Mouse (Mus musculus) E14TG2a.4 (cell line): ENCODE measurements around the gene Wdr3.

ENCODE experiments used
- H3K27me3 ChIP-seq: 2 replicates; pipeline ENCODE4 v1.6.1; 2014; ENCODE audit warnings: low read length, control low read depth; ENCODE audit not compliant: insufficient read depth
- H3K36me3 ChIP-seq: 2 replicates; pipeline ENCODE4 v1.6.1; 2014; ENCODE audit warnings: low read length, control low read depth; ENCODE audit not compliant: insufficient read depth
- H3K4me1 ChIP-seq: replicated peaks from 2 replicates; pipeline ENCODE4 v1.6.1; 2014; ENCODE audit warnings: low read depth, low read length, control low read depth
- H3K4me3 ChIP-seq: replicated peaks from 2 replicates; pipeline ENCODE4 v1.5.1; 2014; ENCODE audit warnings: mild to moderate bottlenecking, low read length
- H3K9me3 ChIP-seq: 2 replicates; pipeline ENCODE4 v1.6.1; 2014; ENCODE audit warnings: low read length, control low read depth
- CTCF ChIP-seq: conservative IDR thresholded peaks from 2 replicates; pipeline ENCODE4 v1.5.1; 2014; ENCODE audit warnings: low read length
- NANOG ChIP-seq: IDR thresholded peaks from 2 replicates; pipeline ENCODE4 v1.6.1; 2014; ENCODE audit warnings: borderline replicate concordance, low read length, mixed read lengths
- POU5F1 ChIP-seq: IDR thresholded peaks from 2 replicates; pipeline ENCODE4 v1.6.1; 2014; ENCODE audit warnings: low read length, borderline replicate concordance

Wdr3 gene

GRCm38 (mm10) chr3:100162315-100163105 lies at the start of gene Wdr3, which contains the start of gene Gdap2:
TSS of gene Wdr3 (minus strand) at chr3:100162407.
TSS of gene Gdap2 (plus strand) at chr3:100162381.
- H3K4me3 ChIP-seq, result peak within 1 kb of the TSS; percentile 96
- TF ChIP-seq POU5F1 (no peak), CTCF (no peak), NANOG (no peak)

GRCm38 (mm10) chr3:100206973-100207372 lies 44.8 kb upstream of the Wdr3 start:
- Histone ChIP-seq H3K4me3 (no peak overlapping the region), H3K9me3 (no peaks in the 10 kb centered on the region), H3K4me1 (no peaks in the 10 kb centered on the region), H3K36me3 (peaks cover 30% of the 10 kb centered on the region), H3K27me3 (no peaks in the 10 kb centered on the region)
- TF ChIP-seq POU5F1 (no peak), NANOG (no peak), CTCF (no peak)

More at GRCm38 (mm10) chr3:100162315-100163105, at the start of gene Wdr3, which contains the start of gene Gdap2:
- Histone ChIP-seq H3K27me3 (no peaks in the 10 kb centered on the region), H3K9me3 (no peaks in the 10 kb centered on the region), H3K36me3 (peaks cover 34% of the 10 kb centered on the region), H3K4me1 (peaks cover 19% of the 10 kb centered on the region)

GRCm38 (mm10) chr3:100201554-100201953 lies 39.3 kb upstream of the Wdr3 start:
- H3K27me3 ChIP-seq, result no peaks in the 10 kb centered on the region
- TF ChIP-seq POU5F1 (no peak), NANOG (no peak), CTCF (no peak)
- peaks cover 48% of the 10 kb centered on the region for H3K36me3 ChIP-seq
- no peaks in the 10 kb centered on the region for H3K4me1 ChIP-seq
- H3K9me3 ChIP-seq, result no peaks in the 10 kb centered on the region
- H3K4me3 ChIP-seq, result no peak overlapping the region

GRCm38 (mm10) chr3:100194210-100194609 lies 32.0 kb upstream of the Wdr3 start:
- peaks cover 21% of the 10 kb centered on the region for H3K36me3 ChIP-seq
- no peaks in the 10 kb centered on the region for H3K27me3 ChIP-seq
- no peak for TF ChIP-seq POU5F1
- no peak for TF ChIP-seq NANOG
- no peak for TF ChIP-seq CTCF
- no peak overlapping the region for H3K4me3 ChIP-seq
- no peaks in the 10 kb centered on the region for H3K9me3 ChIP-seq
- peaks cover 3% of the 10 kb centered on the region; the same call in 1 of the 2 replicates for H3K4me1 ChIP-seq

GRCm38 (mm10) chr3:100189861-100190260 lies 27.7 kb upstream of the Wdr3 start:
- Histone ChIP-seq H3K9me3 (no peaks in the 10 kb centered on the region), H3K27me3 (no peaks in the 10 kb centered on the region), H3K4me1 (no peaks in the 10 kb centered on the region), H3K36me3 (peaks cover 22% of the 10 kb centered on the region), H3K4me3 (no peak overlapping the region)
- TF ChIP-seq NANOG (no peak), CTCF (no peak), POU5F1 (no peak)

- H3K36me3 ChIP-seq, result peaks cover 22% of the 10 kb centered on the region
- no peaks in the 10 kb centered on the region for H3K4me1 ChIP-seq
- H3K27me3 ChIP-seq, result no peaks in the 10 kb centered on the region
- TF ChIP-seq NANOG, result no peak
- TF ChIP-seq CTCF, result peak; percentile 75
- TF ChIP-seq POU5F1, result no peak
- no peaks in the 10 kb centered on the region for H3K9me3 ChIP-seq
- H3K4me3 ChIP-seq, result no peak overlapping the region
These were observed 27.2 kb upstream of the Wdr3 start for GRCm38 (mm10) chr3:100189444-100189843.

- no peaks in the 10 kb centered on the region for H3K4me1 ChIP-seq
- no peak overlapping the region for H3K4me3 ChIP-seq
- TF ChIP-seq POU5F1, result no peak
- no peak for TF ChIP-seq CTCF
- TF ChIP-seq NANOG, result no peak
- peaks cover 35% of the 10 kb centered on the region for H3K36me3 ChIP-seq
- no peaks in the 10 kb centered on the region for H3K27me3 ChIP-seq
- peaks cover 7% of the 10 kb centered on the region; the same call in 1 of the 2 replicates for H3K9me3 ChIP-seq
These were observed 18.3 kb upstream of the Wdr3 start for GRCm38 (mm10) chr3:100180471-100180870.

GRCm38 (mm10) chr3:100176031-100176430 lies 13.8 kb upstream of the Wdr3 start:
- peaks cover 43% of the 10 kb centered on the region for H3K36me3 ChIP-seq
- TF ChIP-seq NANOG (no peak), CTCF (no peak), POU5F1 (no peak)
- H3K9me3 ChIP-seq, result peaks cover 10% of the 10 kb centered on the region; the same call in 1 of the 2 replicates
- H3K4me3 ChIP-seq, result no peak overlapping the region
- H3K27me3 ChIP-seq, result no peaks in the 10 kb centered on the region
- H3K4me1 ChIP-seq, result no peaks in the 10 kb centered on the region
